Mouse (Mus musculus) G1E (cell line): ENCODE results near the gene Prickle1.

Experiments used
- CTCF ChIP-seq: IDR thresholded peaks from 2 replicates; pipeline ENCODE4 v1.5.1; 2012; ENCODE audit warnings: low read depth, low read length, inconsistent platforms, mixed read lengths
- GATA1 ChIP-seq: IDR thresholded peaks from 2 replicates; pipeline ENCODE4 v1.6.1; 2012; ENCODE audit warnings: borderline replicate concordance, low read length, inconsistent platforms, mixed read lengths
- GATA2 ChIP-seq: IDR thresholded peaks from 2 replicates; pipeline ENCODE4 v1.6.1; 2012; ENCODE audit warnings: low read depth, low read length, inconsistent platforms, borderline replicate concordance
- POLR2AphosphoS5 ChIP-seq: IDR thresholded peaks from 2 replicates; pipeline ENCODE4 v1.6.1; 2012; ENCODE audit warnings: low read depth, low read length, inconsistent platforms; ENCODE audit not compliant: insufficient replicate concordance
- TAL1 ChIP-seq: conservative IDR thresholded peaks from 2 replicates; pipeline ENCODE4 v1.6.1; 2012; ENCODE audit warnings: low read depth, low read length, inconsistent platforms, mixed read lengths

DNA sequence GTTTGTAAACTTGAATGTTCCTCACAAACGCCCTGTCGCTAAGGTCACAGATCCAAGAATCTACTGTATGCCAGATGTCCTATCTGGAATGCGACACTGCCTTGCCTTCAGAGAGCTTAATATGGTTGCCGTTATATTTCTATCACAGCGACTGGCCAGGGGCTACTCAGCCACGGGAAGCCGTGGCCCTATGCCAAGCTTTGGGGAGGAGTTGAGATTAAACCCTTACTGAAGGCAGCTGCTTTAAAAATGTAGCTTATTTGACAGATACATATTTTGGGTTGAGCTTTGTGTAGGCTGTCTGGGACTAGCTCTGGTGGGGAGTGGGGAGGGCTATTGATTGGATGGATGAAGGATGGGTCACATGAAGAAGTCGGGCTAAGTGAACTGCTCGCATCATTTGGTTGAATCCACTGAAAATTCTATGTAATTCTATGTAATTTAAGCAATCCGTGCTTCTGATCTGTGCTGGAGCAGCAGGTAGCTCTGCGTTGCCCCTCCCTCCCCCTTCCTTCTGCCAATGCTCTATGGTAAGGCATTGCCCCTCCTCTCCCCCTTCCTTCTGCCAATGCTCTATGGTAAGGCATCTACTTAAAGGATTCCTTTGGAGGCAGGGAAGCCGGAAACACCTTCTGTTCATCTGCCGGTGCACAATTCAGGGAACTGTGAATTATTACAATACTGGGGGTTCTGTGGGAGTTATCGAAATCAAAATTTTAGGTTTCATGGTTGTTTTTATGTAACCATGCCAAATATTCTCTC is 28.0 kb downstream of the Prickle1 start:
- TF ChIP-seq CTCF (no peak), GATA1 (no peak), TAL1 (no peak), POLR2AphosphoS5 (no peak), GATA2 (no peak)
